ENCODE assay signal across 9 mouse cellular contexts in the genomic region with DNA sequence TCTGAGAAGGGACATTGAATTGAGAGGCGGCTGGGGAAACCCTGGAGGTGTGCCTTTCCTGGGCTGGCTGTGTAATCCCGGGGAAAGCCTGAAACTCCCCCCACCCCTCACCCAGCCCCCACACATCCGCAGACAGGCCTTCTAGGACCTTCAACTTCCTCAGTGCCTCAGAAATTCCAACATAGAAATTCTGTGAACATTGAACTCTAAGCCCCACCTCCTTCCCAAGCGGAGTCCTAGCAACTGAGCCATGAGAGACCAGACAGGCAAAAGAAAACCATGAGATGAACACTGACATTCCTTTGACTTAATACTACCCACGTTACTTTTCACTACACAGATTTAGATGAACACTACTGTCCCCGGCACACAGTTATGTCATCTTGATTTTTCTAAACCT.
DNase-seq lines count a peak whose midpoint lies in the region; ATAC-seq and TF ChIP-seq lines count a peak whose summit lies in the region.
"Had no signal": no experiment of that assay in that cellular context is flagged by ENCODE, and none has a peak within 500 bp of the region (broad histone marks: within the 10 kb centered on the region; RNA-seq: fewer than 3 reads in every experiment).

No protein-coding gene starts in this region.

- no peak for TF ChIP-seq CTCF in hindbrain, postnatal 0 days (IDR thresholded peaks at IDR 0.05; ENCODE audit: low read depth)
- no peak for TF ChIP-seq CTCF in midbrain, postnatal 0 days (IDR thresholded peaks at IDR 0.05)

- 26% methylated on average over 6 of the region's 6 CpGs for WGBS in hindbrain, postnatal 0 days
- 28% methylated on average over 6 of the region's 6 CpGs for WGBS in hindbrain, embryonic 12.5 days
- 11% methylated on average over 6 of the region's 6 CpGs for WGBS in embryonic facial prominence, embryonic 12.5 days
- WGBS in kidney, embryonic 14.5 days: 10% methylated on average over 6 of the region's 6 CpGs
- WGBS in midbrain, postnatal 0 days: 21% methylated on average over 6 of the region's 6 CpGs

- no peak overlapping the region; the same call in 1 of the 2 replicates for H3K27ac ChIP-seq in hindbrain, postnatal 0 days
- no peak overlapping the region for H3K27ac ChIP-seq in hindbrain, embryonic 12.5 days
- H3K27ac ChIP-seq in embryonic facial prominence, embryonic 12.5 days: peak overlapping the region; percentile 77
- peak overlapping the region; percentile 76 for H3K27ac ChIP-seq in kidney, embryonic 14.5 days (ENCODE audit: low read depth, low read length)
- H3K27ac ChIP-seq in midbrain, postnatal 0 days (ENCODE audit: low read depth, low read length): no peak overlapping the region

- peak; percentile 44; the same call in 1 of the 2 replicates for ATAC-seq in hindbrain, postnatal 0 days
- ATAC-seq in hindbrain, embryonic 12.5 days (ENCODE audit: low FRiP score): no peak
- ATAC-seq in embryonic facial prominence, embryonic 12.5 days (ENCODE audit: insufficient number of reproducible peaks, insufficient read depth, low FRiP score, low TSS enrichment): peak; percentile 74
- peak; percentile 82 for ATAC-seq in kidney, embryonic 14.5 days (ENCODE audit: low FRiP score, low TSS enrichment)
- ATAC-seq in midbrain, postnatal 0 days (ENCODE audit: low FRiP score): 0 out of 2 replicates have a peak, but pooled peaks have one; percentile 41

- H3K4me3 ChIP-seq in hindbrain, postnatal 0 days (ENCODE audit: low read length): no peak overlapping the region
- no peak overlapping the region for H3K4me3 ChIP-seq in hindbrain, embryonic 12.5 days
- no peak overlapping the region for H3K4me3 ChIP-seq in embryonic facial prominence, embryonic 12.5 days
- no peak overlapping the region for H3K4me3 ChIP-seq in kidney, embryonic 14.5 days (ENCODE audit: low read length)
- no peak overlapping the region for H3K4me3 ChIP-seq in midbrain, postnatal 0 days (ENCODE audit: low read depth, low read length)
- H3K4me3 ChIP-seq: megakaryocyte, embryonic 14.5 days had no signal

- H3K9ac ChIP-seq in hindbrain, postnatal 0 days (replicated peaks; ENCODE audit: low read length): no peak overlapping the region
- H3K9ac ChIP-seq in hindbrain, embryonic 12.5 days: no peak overlapping the region
- no peak overlapping the region for H3K9ac ChIP-seq in embryonic facial prominence, embryonic 12.5 days
- no peak overlapping the region for H3K9ac ChIP-seq in kidney, embryonic 14.5 days (ENCODE audit: low read depth, low read length)
- H3K9ac ChIP-seq in midbrain, postnatal 0 days (replicated peaks; ENCODE audit: low read length, poor library complexity, severe bottlenecking): no peak overlapping the region

- no peak for DNase-seq in hindbrain, postnatal 0 days (ENCODE audit: low spot score)
- no peak for DNase-seq in midbrain, postnatal 0 days (ENCODE audit: low spot score)
- DNase-seq in frontal cortex, postnatal 36 days (ENCODE audit: low spot score in 2 of 2): no peak
- DNase-seq in layer of hippocampus, adult 9-11 months: no peak
- no peak for DNase-seq in frontal cortex, adult 2 months (ENCODE audit: extremely low spot score in 1 of 2, low spot score in 1 of 2)

- peaks cover 8% of the 10 kb centered on the region; the same call in 1 of the 2 replicates for H3K4me1 ChIP-seq in hindbrain, postnatal 0 days (ENCODE audit: insufficient read depth, low read length)
- peaks cover 7% of the 10 kb centered on the region for H3K4me1 ChIP-seq in hindbrain, embryonic 12.5 days
- H3K4me1 ChIP-seq in embryonic facial prominence, embryonic 12.5 days: peaks cover 30% of the 10 kb centered on the region
- peaks cover 23% of the 10 kb centered on the region for H3K4me1 ChIP-seq in kidney, embryonic 14.5 days (ENCODE audit: control insufficient read depth, insufficient read depth, low read length)
- H3K4me1 ChIP-seq in midbrain, postnatal 0 days (ENCODE audit: insufficient read depth, low read length): no peaks in the 10 kb centered on the region
- H3K4me1 ChIP-seq: megakaryocyte, embryonic 14.5 days had no signal

- no peak overlapping the region for H3K4me2 ChIP-seq in hindbrain, postnatal 0 days (ENCODE audit: low read depth, low read length)
- H3K4me2 ChIP-seq in hindbrain, embryonic 12.5 days (replicated peaks): no peak overlapping the region
- H3K4me2 ChIP-seq in embryonic facial prominence, embryonic 12.5 days (replicated peaks): no peak overlapping the region
- no peak overlapping the region for H3K4me2 ChIP-seq in kidney, embryonic 14.5 days (replicated peaks; ENCODE audit: low read depth, low read length)
- H3K4me2 ChIP-seq in midbrain, postnatal 0 days (ENCODE audit: low read depth, low read length, poor library complexity, severe bottlenecking): no peak overlapping the region

- no peaks in the 10 kb centered on the region for H3K36me3 ChIP-seq in hindbrain, postnatal 0 days (ENCODE audit: insufficient read depth, low read length)
- H3K36me3 ChIP-seq in hindbrain, embryonic 12.5 days: no peaks in the 10 kb centered on the region
- H3K36me3 ChIP-seq in embryonic facial prominence, embryonic 12.5 days: no peaks in the 10 kb centered on the region
- no peaks in the 10 kb centered on the region for H3K36me3 ChIP-seq in kidney, embryonic 14.5 days (ENCODE audit: control insufficient read depth, insufficient read depth, low read length)
- 0 out of 2 replicates have a peak, but pooled peaks cover 3% of the 10 kb centered on the region for H3K36me3 ChIP-seq in midbrain, postnatal 0 days (ENCODE audit: insufficient read depth, low read length)

- no peaks in the 10 kb centered on the region for H3K27me3 ChIP-seq in hindbrain, postnatal 0 days (ENCODE audit: insufficient read depth, low read length)
- no peaks in the 10 kb centered on the region for H3K27me3 ChIP-seq in hindbrain, embryonic 12.5 days
- H3K27me3 ChIP-seq in embryonic facial prominence, embryonic 12.5 days: no peaks in the 10 kb centered on the region
- no peaks in the 10 kb centered on the region for H3K27me3 ChIP-seq in kidney, embryonic 14.5 days (ENCODE audit: control insufficient read depth, insufficient read depth, low read length)
- H3K27me3 ChIP-seq in midbrain, postnatal 0 days (ENCODE audit: insufficient read depth, low read length): no peaks in the 10 kb centered on the region

- no peaks in the 10 kb centered on the region for H3K9me3 ChIP-seq in hindbrain, postnatal 0 days (ENCODE audit: low read length)
- H3K9me3 ChIP-seq in hindbrain, embryonic 12.5 days (replicated peaks): no peaks in the 10 kb centered on the region
- H3K9me3 ChIP-seq in embryonic facial prominence, embryonic 12.5 days: 0 out of 2 replicates have a peak, but pooled peaks cover 5% of the 10 kb centered on the region
- H3K9me3 ChIP-seq in kidney, embryonic 14.5 days (ENCODE audit: control insufficient read depth, low read length): no peaks in the 10 kb centered on the region; the same call in 1 of the 2 replicates
- no peaks in the 10 kb centered on the region for H3K9me3 ChIP-seq in midbrain, postnatal 0 days (ENCODE audit: low read length)
- H3K9me3 ChIP-seq: megakaryocyte, embryonic 14.5 days had no signal

Comparison
In these comparisons a context has a peak if more than half of its experiments do, and no peak if none do; other contexts are left out.
1. H3K27ac ChIP-seq: peak in embryonic facial prominence, embryonic 12.5 days (single experiment) and kidney, embryonic 14.5 days (single experiment); none in hindbrain, postnatal 0 days (single experiment), hindbrain, embryonic 12.5 days (single experiment) and midbrain, postnatal 0 days (single experiment).